Mouse (Mus musculus) hindbrain, embryonic 14.5 days (tissue): ENCODE measurements around the gene Lrrc1. TPM values are rescaled to one million over a fixed set of nuclear protein-coding genes. Genes with fewer than 3 reads are reported as not detected.

Source experiments
- ATAC-seq: fragments of 200-750 bp; cut with Nextera tagmentation; 2 replicates; pipeline ENCODE4 v1.8.0; 2017; ENCODE audit warnings: moderate number of reproducible peaks, mild to moderate bottlenecking, moderate TSS enrichment, moderate library complexity; ENCODE audit not compliant: low FRiP score
- DNase-seq: peaks from one replicate; pipeline ENCODE4 v3.0.0-alpha.2; 2015; ENCODE audit warnings: low spot score
- H3K27ac ChIP-seq: fragments of 300-500 bp; sonication (generic); 2 replicates; pipeline ENCODE4 v1.5.1; 2014; ENCODE audit warnings: mild to moderate bottlenecking, moderate library complexity
- H3K27me3 ChIP-seq: fragments of 300-500 bp; sonication (generic); 2 replicates; pipeline ENCODE4 v1.6.1; 2014; ENCODE audit warnings: mild to moderate bottlenecking, low read length, mixed read lengths; ENCODE audit not compliant: control insufficient read depth, insufficient read depth
- H3K36me3 ChIP-seq: fragments of 300-500 bp; sonication (generic); replicated peaks from 2 replicates; pipeline ENCODE4 v1.6.1; 2014; ENCODE audit not compliant: control insufficient read depth, insufficient read depth
- H3K4me1 ChIP-seq: fragments of 300-500 bp; sonication (generic); replicated peaks from 2 replicates; pipeline ENCODE4 v1.6.1; 2014; ENCODE audit warnings: antibody characterized with exemption, low read length, mixed read lengths; ENCODE audit not compliant: control insufficient read depth, insufficient read depth
- H3K4me2 ChIP-seq: fragments of 300-500 bp; sonication (generic); replicated peaks from 2 replicates; pipeline ENCODE4 v1.6.1; 2014; ENCODE audit warnings: mild to moderate bottlenecking, moderate library complexity
- H3K4me3 ChIP-seq: fragments of 300-500 bp; sonication (generic); replicated peaks from 2 replicates; pipeline ENCODE4 v1.5.1; 2014; ENCODE audit warnings: mild to moderate bottlenecking, low read length
- H3K9ac ChIP-seq: fragments of 300-500 bp; sonication (generic); 2 replicates; pipeline ENCODE4 v1.6.1; 2014
- H3K9me3 ChIP-seq: fragments of 300-500 bp; sonication (generic); 2 replicates; pipeline ENCODE4 v1.6.1; 2016; ENCODE audit warnings: low read length; ENCODE audit not compliant: control insufficient read depth
- WGBS: fragments of 180-500 bp; shearing (Covaris S2); extraction: QIAGEN DNeasy Blood & Tissue Kit; methylation state at CpG from one replicate; pipeline ENCODE4 v1.1.7; 2014; 5-methylcytosine and 5-hydroxymethylcytosine counted together
- polyA plus RNA-seq: library from polyadenylated mRNA; unstranded; fragments of >200 nt; fragmentation: Nextera tagmentation; extraction: Ambion mirVana; gene quantifications from 2 replicates; pipeline ENCODE4 v1.2.1, GENCODE M21; 2014

Lrrc1 gene
- polyA plus RNA-seq, 1 experiment from 2014 or later, result 6.4 TPM

DNA sequence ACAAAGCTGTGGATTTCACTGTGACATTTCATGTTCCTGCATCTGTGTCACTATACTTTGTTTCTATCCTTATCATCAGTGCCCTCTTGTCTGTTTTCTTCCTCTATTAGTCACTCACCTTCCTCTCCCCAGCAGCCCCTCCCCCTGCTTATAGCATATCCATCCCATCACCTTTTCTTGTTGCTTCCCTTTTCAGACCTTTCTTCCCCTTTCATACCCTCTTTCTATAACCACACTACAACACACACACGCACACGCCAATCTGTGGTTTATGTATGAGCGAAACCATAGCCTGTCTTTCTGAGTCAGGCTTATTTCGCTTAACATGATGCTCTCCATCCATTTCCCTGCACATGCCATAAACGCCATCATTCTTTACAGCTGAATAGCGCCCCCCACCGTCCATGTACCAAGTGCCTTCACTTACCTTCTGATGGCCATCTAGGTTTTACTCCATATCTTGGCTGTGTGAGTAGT lies 6.4 kb upstream of the Lrrc1 start:
- no peaks in the 10 kb centered on the region for H3K4me1 ChIP-seq
- no peak overlapping the region for H3K4me2 ChIP-seq
- no peak for DNase-seq
- no peaks in the 10 kb centered on the region for H3K36me3 ChIP-seq
- H3K9me3 ChIP-seq, result no peaks in the 10 kb centered on the region
- H3K4me3 ChIP-seq, result no peak overlapping the region
- H3K9ac ChIP-seq, result no peak overlapping the region
- WGBS, result 73% methylated on average over 7 of the region's 7 CpGs
- no peak overlapping the region for H3K27ac ChIP-seq
- no peaks in the 10 kb centered on the region for H3K27me3 ChIP-seq
- ATAC-seq, result no peak

DNA sequence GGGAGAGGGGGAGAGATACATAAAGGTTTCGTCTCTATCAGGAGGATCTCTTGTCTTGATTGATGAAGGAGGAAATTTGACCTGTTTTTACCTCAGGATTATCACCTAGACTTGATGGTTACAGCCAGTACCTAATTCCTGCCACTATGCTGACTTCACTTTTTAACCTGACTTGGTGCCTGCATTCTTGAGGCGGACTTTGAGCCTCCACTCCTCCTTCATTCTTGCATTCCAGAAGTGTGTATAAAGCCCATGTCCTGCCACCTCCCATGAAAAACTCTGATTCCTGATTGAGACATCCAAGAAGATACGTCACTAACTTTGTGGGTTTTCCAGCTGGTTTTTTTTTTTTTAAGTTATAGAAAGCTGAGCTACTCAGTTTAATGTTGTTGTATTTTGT lies 1.3 kb upstream of the Lrrc1 start:
- ATAC-seq (no peak), DNase-seq (no peak)
- 66% methylated on average over 3 of the region's 3 CpGs for WGBS
- no peak overlapping the region for H3K4me3 ChIP-seq
- H3K36me3 ChIP-seq, result no peaks in the 10 kb centered on the region
- H3K9me3 ChIP-seq, result no peaks in the 10 kb centered on the region
- H3K4me1 ChIP-seq, result peaks cover 15% of the 10 kb centered on the region
- no peak overlapping the region for H3K4me2 ChIP-seq
- no peak overlapping the region for H3K27ac ChIP-seq
- no peak overlapping the region for H3K9ac ChIP-seq
- H3K27me3 ChIP-seq, result no peaks in the 10 kb centered on the region

DNA sequence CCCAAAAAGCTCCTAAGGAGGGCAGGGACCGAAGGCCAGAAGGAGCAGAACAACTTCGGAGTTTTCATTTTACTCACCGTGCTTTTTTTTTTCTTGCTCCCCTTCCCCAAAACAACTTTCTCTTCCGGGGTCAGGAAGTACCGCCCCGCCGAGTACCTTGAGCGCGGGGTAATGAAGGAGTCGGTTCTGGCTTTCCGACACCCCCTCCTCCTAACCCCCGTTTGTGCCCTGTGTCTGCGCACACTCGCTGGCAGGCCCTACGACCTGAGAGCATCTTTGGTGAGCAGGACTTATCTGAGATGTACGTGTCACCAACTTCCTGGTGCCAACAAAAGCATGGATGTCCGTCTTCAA lies 375 bp upstream of the Lrrc1 start:
- Histone ChIP-seq H3K4me1 (peaks cover 15% of the 10 kb centered on the region), H3K4me3 (peak overlapping the region; percentile 90), H3K27ac (no peak overlapping the region), H3K36me3 (no peaks in the 10 kb centered on the region), H3K4me2 (peak overlapping the region; percentile 99), H3K27me3 (no peaks in the 10 kb centered on the region), H3K9ac (peak overlapping the region; percentile 76), H3K9me3 (no peaks in the 10 kb centered on the region)
- no peak for DNase-seq
- peak; percentile 32; the same call in 1 of the 2 replicates for ATAC-seq
- WGBS, result 0% methylated on average over 17 of the region's 17 CpGs

DNA sequence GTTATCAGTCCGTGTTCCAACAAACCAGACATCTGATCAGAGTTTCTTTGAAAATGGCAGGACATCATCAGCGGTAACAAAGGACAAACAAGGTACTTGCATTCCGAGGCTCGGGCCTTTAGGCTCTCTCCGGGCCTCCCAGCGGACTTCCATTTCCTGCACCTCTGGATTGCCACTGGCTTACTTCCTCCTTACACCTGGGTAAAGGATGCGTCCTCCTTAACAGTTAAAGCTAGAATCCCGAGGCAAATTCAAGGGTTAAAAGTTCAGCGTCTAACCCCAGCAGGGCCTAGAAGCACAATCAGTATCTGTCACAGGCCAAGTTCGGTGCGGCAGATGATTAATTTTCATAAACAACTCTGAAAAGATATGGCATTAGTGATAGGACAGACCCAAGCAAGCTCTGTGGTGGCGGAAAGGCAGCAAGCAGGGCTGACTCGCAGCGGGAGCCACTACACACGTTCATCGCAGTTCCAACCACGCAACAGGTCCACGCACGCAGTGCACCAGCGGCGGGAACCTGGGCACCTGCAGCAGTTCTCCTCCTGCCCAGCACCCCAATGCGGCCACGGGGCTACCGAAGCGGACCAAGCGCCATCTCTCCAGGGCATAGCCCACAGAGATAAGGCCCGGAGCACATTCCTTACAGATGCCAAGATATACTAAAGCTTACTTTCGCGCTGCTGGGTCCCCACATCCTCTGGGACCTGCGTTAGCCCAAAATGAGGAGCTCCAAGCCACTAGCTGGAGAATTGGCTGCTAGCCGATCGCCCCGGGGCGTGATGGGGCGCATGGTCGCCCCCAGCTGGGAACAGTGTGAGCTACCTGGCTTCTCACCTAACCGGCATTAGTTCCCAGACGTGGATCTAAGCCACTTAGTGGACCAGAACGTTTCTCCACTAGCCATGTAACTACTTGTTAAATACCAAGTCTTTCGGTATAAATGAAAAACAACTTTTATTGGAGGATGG lies 1.0 kb downstream of the Lrrc1 start:
- H3K27me3 ChIP-seq, result no peaks in the 10 kb centered on the region
- peak overlapping the region; percentile 90 for H3K4me3 ChIP-seq
- H3K9ac ChIP-seq, result peak overlapping the region; percentile 76
- DNase-seq (no peak), ATAC-seq (peak; percentile 25)
- H3K9me3 ChIP-seq, result no peaks in the 10 kb centered on the region
- H3K4me1 ChIP-seq, result peaks cover 15% of the 10 kb centered on the region
- under 1% methylated on average over 40 of the region's 40 CpGs for WGBS
- no peak overlapping the region for H3K27ac ChIP-seq
- peak overlapping the region; percentile 99 for H3K4me2 ChIP-seq
- no peaks in the 10 kb centered on the region for H3K36me3 ChIP-seq

DNA sequence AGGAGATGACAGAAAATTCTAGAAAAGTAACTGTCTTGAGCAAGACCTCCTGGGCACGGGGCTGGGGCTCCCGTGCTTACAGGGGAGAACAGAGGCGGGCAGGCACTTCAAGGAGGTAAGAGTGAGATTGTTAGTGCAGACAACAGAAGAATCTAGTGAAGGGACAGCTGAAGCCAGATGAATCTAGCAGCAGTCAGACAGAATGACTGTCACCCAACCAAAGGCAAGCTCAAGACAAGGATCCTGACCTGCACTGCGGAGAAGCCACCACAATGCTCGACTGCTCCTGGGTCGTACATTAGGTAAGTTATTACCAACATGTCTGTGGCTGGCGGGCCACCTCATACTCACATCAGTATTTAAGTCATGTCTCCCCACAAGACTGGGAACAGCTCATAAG lies 3.1 kb downstream of the Lrrc1 start:
- DNase-seq (no peak), ATAC-seq (no peak)
- 94% methylated on average over 7 of the region's 7 CpGs for WGBS
- no peaks in the 10 kb centered on the region for H3K27me3 ChIP-seq
- H3K4me3 ChIP-seq, result no peak overlapping the region
- H3K36me3 ChIP-seq, result no peaks in the 10 kb centered on the region
- no peak overlapping the region for H3K4me2 ChIP-seq
- no peaks in the 10 kb centered on the region for H3K9me3 ChIP-seq
- peaks cover 15% of the 10 kb centered on the region for H3K4me1 ChIP-seq
- no peak overlapping the region for H3K27ac ChIP-seq
- H3K9ac ChIP-seq, result no peak overlapping the region

DNA sequence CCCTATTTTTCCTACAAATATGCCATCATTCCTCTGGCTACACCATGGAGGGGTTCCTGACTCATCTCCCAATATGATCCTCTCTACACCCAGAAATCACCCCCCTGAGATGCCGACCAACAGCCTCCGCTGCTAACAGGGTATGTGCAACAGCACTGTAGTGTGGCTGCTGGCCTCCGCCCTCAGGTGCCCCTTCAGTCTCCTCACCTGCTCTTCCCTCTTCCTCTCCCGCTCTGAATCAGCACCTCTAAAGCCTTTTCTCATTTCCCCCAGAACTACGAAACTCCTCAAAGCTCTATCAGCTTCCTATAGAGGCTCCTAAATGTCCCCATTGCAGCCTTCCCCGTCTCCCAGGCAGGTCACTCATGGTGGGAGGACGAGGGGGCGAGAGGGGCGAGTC lies 5.4 kb downstream of the Lrrc1 start:
- H3K4me3 ChIP-seq, result no peak overlapping the region
- no peak overlapping the region for H3K27ac ChIP-seq
- DNase-seq (no peak), ATAC-seq (no peak)
- H3K4me2 ChIP-seq, result no peak overlapping the region
- H3K9ac ChIP-seq, result no peak overlapping the region
- peaks cover 29% of the 10 kb centered on the region for H3K4me1 ChIP-seq
- no peaks in the 10 kb centered on the region for H3K27me3 ChIP-seq
- 97% methylated on average over 9 of the region's 9 CpGs for WGBS
- no peaks in the 10 kb centered on the region for H3K9me3 ChIP-seq
- no peaks in the 10 kb centered on the region for H3K36me3 ChIP-seq

DNA sequence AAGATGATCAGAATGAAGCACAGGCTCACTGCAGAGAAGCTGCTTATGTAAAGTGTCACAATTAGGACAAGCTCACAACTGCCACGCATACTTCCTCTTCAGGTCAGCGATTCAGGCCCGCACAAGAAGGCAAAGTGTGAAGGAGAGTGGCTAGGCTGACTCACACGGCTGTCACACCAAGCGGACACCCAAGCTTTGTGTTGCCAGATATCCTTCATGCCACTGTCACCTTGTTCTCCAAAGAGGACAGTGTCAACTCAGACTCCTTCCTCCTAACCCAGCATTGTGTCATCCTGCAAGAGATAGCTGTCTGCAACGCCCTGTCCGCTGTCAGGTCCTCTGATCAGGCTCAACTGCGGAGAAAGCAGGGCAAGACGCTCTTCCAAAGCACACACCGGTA lies 7.3 kb downstream of the Lrrc1 start:
- Histone ChIP-seq H3K4me2 (no peak overlapping the region), H3K4me3 (no peak overlapping the region), H3K36me3 (no peaks in the 10 kb centered on the region), H3K27me3 (no peaks in the 10 kb centered on the region), H3K9me3 (no peaks in the 10 kb centered on the region), H3K9ac (no peak overlapping the region), H3K4me1 (peaks cover 20% of the 10 kb centered on the region), H3K27ac (no peak overlapping the region)
- 85% methylated on average over 10 of the region's 10 CpGs for WGBS
- ATAC-seq, result no peak
- DNase-seq, result no peak

DNA sequence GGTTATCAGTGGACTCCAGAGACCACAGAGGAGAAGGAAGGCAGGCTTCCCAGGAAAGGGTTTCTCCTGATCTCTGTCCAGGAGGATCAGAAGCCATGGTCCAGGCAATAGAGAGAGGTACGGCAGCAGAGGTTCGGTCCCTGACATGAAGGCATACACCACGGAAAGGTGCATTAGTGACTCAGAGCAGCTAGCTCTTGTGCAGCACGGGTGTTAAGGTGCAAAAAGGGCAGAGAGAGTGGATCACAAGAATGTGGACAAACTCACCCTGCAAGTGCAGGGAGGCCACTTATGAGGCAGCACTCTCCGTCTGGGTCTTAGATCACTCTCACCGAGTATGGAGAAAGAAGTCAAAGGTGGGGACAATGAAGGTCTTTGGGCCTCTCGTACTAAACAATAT lies 7.8 kb downstream of the Lrrc1 start:
- Histone ChIP-seq H3K4me2 (no peak overlapping the region), H3K9me3 (no peaks in the 10 kb centered on the region), H3K4me1 (peaks cover 20% of the 10 kb centered on the region), H3K4me3 (no peak overlapping the region), H3K27ac (no peak overlapping the region), H3K9ac (no peak overlapping the region), H3K36me3 (no peaks in the 10 kb centered on the region), H3K27me3 (no peaks in the 10 kb centered on the region)
- DNase-seq, result no peak
- 84% methylated on average over 7 of the region's 7 CpGs for WGBS
- ATAC-seq, result no peak

DNA sequence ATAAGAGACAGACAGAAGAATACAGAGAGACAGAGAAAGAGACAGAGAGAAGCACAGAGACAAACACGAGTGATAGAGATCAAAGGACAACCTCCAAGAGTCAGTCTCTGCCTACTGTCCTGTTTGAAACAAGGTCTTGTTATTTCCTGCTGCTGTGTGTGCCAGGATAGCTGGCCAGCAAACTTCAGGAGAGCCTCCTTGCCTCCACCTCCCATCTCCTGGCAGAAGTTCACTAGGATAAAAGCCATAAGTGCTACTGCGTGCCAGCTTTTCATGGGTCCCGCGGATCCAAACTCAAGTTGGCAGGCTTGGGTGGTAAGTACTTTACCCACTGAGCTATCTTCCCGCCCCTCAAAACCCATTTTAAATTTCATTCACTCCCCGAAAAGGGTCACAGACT lies 8.4 kb downstream of the Lrrc1 start:
- no peak for ATAC-seq
- H3K9ac ChIP-seq, result no peak overlapping the region
- no peaks in the 10 kb centered on the region for H3K36me3 ChIP-seq
- no peak for DNase-seq
- 77% methylated on average over 6 of the region's 6 CpGs for WGBS
- H3K9me3 ChIP-seq, result no peaks in the 10 kb centered on the region
- H3K27ac ChIP-seq, result no peak overlapping the region
- no peak overlapping the region for H3K4me3 ChIP-seq
- no peak overlapping the region for H3K4me2 ChIP-seq
- no peaks in the 10 kb centered on the region for H3K27me3 ChIP-seq
- H3K4me1 ChIP-seq, result peaks cover 20% of the 10 kb centered on the region
